Mouse (Mus musculus) cerebellum, postnatal 10 days (tissue): Measurements from ENCODE around the gene CK137956.
A peak's percentile ranks its signal among the peaks of the same experiment; 100 is the strongest.

Experiments used
- DNase-seq, 2 experiments: peaks; one replicate each; pipeline ENCODE4 v3.0.0; 2021; ENCODE audit warnings: mixed read lengths in 2 of 2

CK137956 gene

DNA sequence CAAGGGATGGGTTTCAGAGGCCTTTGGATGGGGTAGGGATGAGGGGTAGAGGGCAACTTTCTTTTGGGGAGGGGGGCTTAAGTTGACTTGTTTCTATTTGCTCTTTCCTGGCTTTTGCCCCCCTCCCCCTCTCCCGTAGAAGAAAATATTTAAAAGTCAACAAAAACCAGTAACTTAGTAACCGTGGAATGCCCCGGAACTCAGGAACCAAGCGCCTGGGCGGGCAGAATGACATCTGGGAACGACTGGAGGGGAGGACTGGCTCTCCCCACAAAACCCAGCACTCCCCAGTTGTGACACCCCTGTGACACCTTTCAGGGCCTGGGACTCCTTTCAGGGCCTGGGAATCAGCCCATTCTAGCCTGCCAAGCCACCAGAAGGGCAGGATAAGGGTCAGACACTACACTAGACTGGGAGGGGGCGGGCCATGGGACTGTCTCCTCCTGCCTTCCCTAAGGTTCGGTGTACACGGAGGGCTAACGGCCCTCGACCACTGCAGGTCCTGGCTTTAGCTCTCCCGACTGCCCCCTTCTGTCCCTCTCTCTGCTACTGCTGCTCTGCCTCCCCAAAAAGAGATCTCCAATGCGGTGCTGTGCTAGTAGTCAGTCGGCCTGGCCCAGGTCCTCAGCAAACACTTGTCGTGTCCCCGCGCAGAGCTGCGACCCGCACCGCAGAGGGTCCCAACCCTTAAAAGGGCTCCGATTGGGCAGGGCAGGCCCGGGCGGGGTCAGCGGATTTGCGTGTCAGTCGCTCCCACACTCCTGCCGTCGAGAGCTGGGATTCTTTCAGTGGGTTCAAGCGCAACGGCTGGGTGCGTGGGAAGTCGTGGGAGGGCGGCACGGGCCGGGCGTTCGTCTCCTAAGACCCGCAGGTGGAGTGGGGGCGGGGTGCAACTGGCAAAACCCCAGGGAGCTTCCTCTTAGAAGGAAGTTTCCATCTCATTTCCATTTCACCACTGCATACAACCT is at the start of gene CK137956:
Gene CK137956, minus strand, starts transcription at position 51 of the 968 bp plus-strand sequence.
- DNase-seq, result peak; percentile 67 to 68

- peak; percentile 74 to 83 for DNase-seq
Measured at GRCm38 (mm10) chr4:128019465-128019864, 48.7 kb upstream of the CK137956 start.

GRCm38 (mm10) chr4:128004797-128005452 is 34.2 kb upstream of the CK137956 start:
- DNase-seq, result peak in 1 of 2 experiments; percentile 44

GRCm38 (mm10) chr4:128002638-128003101 is 31.9 kb upstream of the CK137956 start:
- peak; percentile 42 to 56 for DNase-seq

DNA sequence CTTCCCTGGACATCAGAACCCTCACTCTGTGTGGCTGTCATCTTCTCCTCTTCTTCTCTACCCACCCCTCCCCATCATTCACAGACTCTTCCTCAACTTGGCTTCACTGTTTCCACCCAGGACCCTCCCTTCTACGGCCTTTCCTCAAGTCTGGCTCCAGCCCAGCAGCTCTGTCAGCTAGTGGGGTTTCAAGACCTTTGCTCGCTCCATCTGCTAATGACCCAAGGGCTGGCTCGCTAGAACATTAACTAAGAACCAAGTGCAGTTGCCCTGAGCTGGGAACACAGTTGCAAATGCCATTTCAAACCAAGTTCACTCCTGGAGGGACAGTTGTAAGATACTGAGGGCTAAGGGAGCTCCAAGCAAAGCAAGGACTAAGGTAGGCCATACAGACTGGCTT is 28.5 kb upstream of the CK137956 start:
- DNase-seq, result no peak

GRCm38 (mm10) chr4:127989347-127989995 is 18.7 kb upstream of the CK137956 start:
- peak; percentile 90 to 93 for DNase-seq

GRCm38 (mm10) chr4:127988526-127989180 is 17.9 kb upstream of the CK137956 start:
- peak; percentile 71 to 81 for DNase-seq

DNA sequence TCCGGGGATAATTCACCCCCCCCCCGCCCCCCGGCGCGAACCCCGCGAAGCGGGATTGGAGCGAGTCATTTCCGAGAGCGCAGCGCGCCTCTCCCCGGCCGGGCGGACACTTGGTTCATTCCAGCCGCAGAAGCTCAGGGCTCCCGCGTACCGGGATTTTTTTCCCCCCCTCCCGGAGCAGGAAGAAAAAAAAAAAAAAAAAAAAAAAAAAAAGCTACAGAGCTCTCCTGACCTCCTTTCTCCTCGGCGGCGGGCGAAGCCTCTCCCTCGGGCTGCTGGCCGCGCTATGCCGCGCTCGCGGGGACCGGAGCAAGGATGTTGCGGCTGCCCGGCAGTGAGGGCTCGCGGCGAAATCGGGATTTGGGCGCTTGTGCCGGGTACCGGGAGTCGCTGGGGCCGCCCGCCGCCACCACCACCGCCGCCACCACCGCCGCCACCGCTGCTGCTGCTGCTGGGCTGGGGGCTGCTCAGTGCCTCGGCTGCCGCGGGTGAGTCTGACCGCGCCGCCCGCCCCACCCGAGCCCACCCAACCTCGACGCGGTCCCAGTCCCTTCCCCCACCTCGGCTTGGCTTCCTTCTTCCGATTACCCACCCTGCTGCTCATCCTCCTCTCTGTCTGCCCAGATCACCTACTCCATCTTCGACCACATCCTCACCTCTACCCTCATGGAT is 17.2 kb upstream of the CK137956 start, which contains the start of gene Csmd2:
Gene Csmd2, plus strand, starts transcription at position 74 of the 672 bp plus-strand sequence.
- peak; percentile 84 to 86 for DNase-seq

- peak; percentile 62 to 63 for DNase-seq
Measured at GRCm38 (mm10) chr4:127987270-127987669, 16.5 kb upstream of the CK137956 start.

- peak; percentile 75 to 79 for DNase-seq
Measured at GRCm38 (mm10) chr4:127986491-127987075, 15.8 kb upstream of the CK137956 start.

DNA sequence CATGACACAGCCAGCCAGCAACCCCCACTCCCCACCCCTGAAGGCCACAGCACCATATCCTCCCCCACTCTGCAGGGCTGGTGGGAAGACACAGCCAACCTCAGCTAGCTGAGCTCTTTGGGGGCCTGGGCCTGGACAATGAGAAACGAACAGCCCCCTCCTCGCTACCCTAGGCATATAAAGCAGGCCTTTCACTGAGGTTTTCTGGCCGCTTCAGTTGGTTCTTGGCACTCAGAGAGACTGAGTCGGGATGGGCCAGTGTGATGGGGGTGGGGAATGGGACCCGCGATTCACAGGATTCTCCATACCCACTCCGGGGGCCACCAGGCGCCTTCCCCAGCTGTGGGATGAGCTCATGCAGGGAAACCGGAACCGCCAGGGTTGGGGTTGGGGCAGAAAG is 15.1 kb upstream of the CK137956 start:
- peak; percentile 69 to 80 for DNase-seq

DNA sequence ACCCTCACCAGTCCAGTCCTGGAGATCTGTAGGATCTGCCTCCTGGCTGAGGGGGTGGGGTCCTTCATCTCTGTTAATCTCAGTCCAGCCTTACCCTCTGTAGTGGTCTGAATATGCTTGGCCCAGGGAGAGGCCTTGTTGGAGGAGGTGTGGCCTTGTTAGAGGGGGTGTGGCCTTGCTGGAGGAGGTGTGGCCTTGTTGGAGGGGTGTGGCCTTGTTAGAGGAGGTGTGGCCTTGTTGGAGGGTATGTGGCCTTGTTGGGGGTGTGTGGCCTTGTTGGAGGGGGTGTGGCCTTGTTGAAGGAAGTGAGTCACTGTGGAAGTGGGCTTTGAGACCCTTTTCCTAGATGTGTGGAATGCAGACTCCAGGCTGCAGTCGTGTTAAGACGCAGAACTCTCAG is 13.7 kb upstream of the CK137956 start:
- no peak for DNase-seq

GRCm38 (mm10) chr4:127981125-127981524 is 10.4 kb upstream of the CK137956 start:
- peak in 1 of 2 experiments; percentile 30 for DNase-seq

DNA sequence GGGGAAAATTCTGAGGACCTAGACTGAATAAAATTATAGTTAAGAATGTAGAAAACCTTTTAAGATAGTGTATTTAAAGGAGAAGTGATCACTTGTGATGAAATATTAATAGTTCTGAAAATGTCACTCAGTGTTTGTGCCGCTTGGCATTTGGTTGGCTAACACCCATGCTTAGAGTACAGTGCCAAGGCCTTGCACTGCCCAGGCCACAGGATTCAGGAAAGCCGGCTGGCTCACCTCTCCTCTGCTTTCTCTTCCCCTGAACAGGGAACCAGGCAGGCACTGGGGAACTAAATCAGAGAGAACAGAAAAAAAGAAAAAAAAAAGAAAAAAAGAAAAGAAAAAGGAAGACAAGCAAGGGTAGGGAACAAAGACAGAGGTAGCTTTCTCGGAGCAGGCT is 2.2 kb upstream of the CK137956 start:
- DNase-seq, result peak; percentile 69 to 72

- DNase-seq, result peak; percentile 75 to 82
Measured at GRCm38 (mm10) chr4:127970018-127970421, 731 bp downstream of the CK137956 start.

GRCm38 (mm10) chr4:127969101-127969500 is 1.6 kb downstream of the CK137956 start:
- peak; percentile 85 to 94 for DNase-seq

DNA sequence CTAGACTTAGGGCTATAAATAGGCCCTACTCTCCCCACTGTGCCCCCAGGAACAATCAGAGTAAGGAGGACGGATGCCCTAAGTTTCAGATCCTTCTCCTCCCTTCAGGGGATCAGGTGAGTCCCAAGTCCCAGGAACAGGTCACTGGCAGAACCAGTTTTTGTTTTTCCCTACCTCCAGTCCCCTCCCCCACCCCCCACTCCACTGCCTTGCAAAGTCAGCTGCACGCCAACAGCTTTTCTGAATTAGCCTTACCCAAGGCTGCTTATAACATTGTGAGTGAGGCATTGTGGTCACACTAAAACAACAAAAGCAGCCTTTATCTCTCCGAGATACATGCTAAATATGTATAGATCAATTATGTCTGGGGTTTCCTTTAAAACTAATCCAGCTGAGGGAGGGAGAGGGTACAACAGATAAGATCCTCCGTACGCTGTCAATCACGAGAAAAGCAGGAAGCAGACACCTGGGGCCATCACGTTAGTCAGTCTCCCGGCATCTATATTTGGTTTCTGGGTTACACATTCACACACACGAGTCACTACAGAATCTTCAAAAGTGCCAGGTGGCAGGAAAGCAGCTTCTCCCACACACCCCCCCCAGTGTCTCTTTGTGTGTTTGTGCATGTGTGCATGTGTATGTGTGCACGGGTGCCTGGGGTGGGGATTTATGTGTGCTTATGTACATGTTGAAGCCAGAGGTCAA is 17.6 kb downstream of the CK137956 start:
- DNase-seq, result no peak

DNA sequence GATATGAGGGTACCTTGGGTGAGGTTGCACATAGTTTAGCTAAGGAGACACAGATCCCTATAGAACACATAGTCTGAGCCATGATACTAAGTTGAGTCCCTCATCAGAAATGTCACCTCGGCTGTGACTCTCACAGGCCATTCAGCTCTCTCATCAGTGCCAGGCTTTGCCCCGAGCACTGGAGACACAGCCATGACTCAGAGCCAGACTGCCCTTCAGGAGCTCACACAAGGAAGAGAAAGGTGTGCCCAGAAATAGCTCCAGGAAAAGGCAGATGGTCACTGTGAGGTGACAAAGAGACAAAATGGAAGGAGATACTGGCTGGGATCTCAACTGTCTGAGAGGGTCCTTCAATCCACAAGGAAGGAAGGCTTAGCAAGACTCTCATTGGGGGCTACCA is 23.1 kb downstream of the CK137956 start:
- peak; percentile 78 to 85 for DNase-seq

GRCm38 (mm10) chr4:127937474-127937873 is 33.3 kb downstream of the CK137956 start:
- DNase-seq, result peak; percentile 54 to 72

GRCm38 (mm10) chr4:127935369-127935768 is 35.4 kb downstream of the CK137956 start:
- peak; percentile 76 to 77 for DNase-seq

DNA sequence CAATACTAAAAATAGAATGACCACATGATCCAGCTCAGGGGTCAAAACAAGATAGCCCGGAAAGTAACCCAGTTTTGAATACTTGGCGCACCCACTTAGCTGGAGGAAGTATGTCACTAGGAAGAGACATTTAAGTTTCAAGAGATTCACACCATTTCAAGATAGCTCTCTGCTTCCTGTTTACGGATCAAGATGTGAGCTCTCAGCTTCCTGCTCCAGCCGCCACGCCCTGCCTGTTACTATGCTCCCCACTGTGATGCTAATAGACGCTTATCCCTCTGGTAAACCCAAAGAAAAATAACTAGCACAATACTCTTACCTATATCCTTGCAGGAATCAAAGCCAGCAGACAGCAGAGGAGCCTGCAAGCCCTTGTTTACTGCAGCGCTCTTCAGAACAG is 57.2 kb downstream of the CK137956 start:
- no peak for DNase-seq
